Mouse (Mus musculus) CH12.LX (cell line): Measurements from ENCODE around the gene Yipf1. TPM values are rescaled to one million over a fixed set of nuclear protein-coding genes. Genes with fewer than 3 reads are reported as not detected.
A peak's percentile ranks its signal among the peaks of the same experiment; 100 is the strongest.

ENCODE experiments used
- DNase-seq: peaks from one replicate; pipeline ENCODE4 v3.0.0-alpha.2; 2013; ENCODE audit errors: extremely low read depth
- H3K27ac ChIP-seq: 2 replicates; pipeline ENCODE4 v1.5.1; 2012; ENCODE audit warnings: low read depth, mild to moderate bottlenecking, control low read depth, moderate library complexity; ENCODE audit not compliant: insufficient read depth
- H3K27me3 ChIP-seq: replicated peaks from 2 replicates; pipeline ENCODE3; 2012; ENCODE audit warnings: inconsistent platforms
- H3K36me3 ChIP-seq, 2 experiments: replicated peaks in 1 of 2; 2 replicates each; pipeline versions ENCODE3 to v1.6.1; 2012; ENCODE audit warnings: inconsistent platforms in 1 of 2, low read length in 1 of 2, mild to moderate bottlenecking in 1 of 2, mixed read lengths in 1 of 2, moderate library complexity in 1 of 2; ENCODE audit not compliant: control insufficient read depth in 1 of 2, insufficient read depth in 1 of 2
- H3K4me1 ChIP-seq, 2 experiments: 2 replicates each; pipeline ENCODE4 v1.6.1; 2012; ENCODE audit warnings: inconsistent platforms in 1 of 2, moderate library complexity in 1 of 2; ENCODE audit not compliant: insufficient read depth in 2 of 2, control insufficient read depth in 1 of 2
- H3K4me2 ChIP-seq: 2 replicates; pipeline ENCODE4 v1.6.1; 2012; ENCODE audit warnings: low read depth, mild to moderate bottlenecking, control low read depth; ENCODE audit not compliant: poor library complexity, insufficient read depth, severe bottlenecking
- H3K4me3 ChIP-seq, 3 experiments: fragments of 150-350 bp in 1 of 3; sonication (generic) in 1 of 3; replicated peaks in 1 of 3; 2 replicates each; pipeline versions ENCODE3 to v1.5.1; 2011 to 2012; ENCODE audit warnings: low read depth in 2 of 3, low read length in 2 of 3, mild to moderate bottlenecking in 2 of 3, moderate library complexity in 2 of 3, control low read depth in 1 of 3, improper control_type of control experiment in 1 of 3, inconsistent platforms in 1 of 3, mixed read lengths in 1 of 3; ENCODE audit not compliant: poor library complexity in 1 of 3
- H3K79me2 ChIP-seq: replicated peaks from 2 replicates; pipeline ENCODE4 v1.6.1; 2012; ENCODE audit warnings: mild to moderate bottlenecking, moderate library complexity; ENCODE audit not compliant: control insufficient read depth, poor library complexity, insufficient read depth, severe bottlenecking; ENCODE audit errors: extremely low read depth
- H3K9ac ChIP-seq: 2 replicates; pipeline ENCODE4 v1.6.1; 2012; ENCODE audit warnings: low read depth, mild to moderate bottlenecking, control low read depth, moderate library complexity; ENCODE audit not compliant: insufficient read depth
- H3K9me3 ChIP-seq: replicated peaks from 2 replicates; pipeline ENCODE3; 2012; ENCODE audit warnings: low read length, inconsistent platforms, mixed read lengths
- BHLHE40 ChIP-seq: IDR thresholded peaks from 2 replicates; pipeline ENCODE4 v1.6.1; 2011; ENCODE audit warnings: mild to moderate bottlenecking, low read depth, low read length, improper control_type of control experiment
- CHD1 ChIP-seq: IDR thresholded peaks from 2 replicates; pipeline ENCODE4 v1.6.1; 2012; ENCODE audit warnings: low read depth, low read length, improper control_type of control experiment, inconsistent platforms
- CHD2 ChIP-seq: IDR thresholded peaks from 2 replicates; pipeline ENCODE4 v1.6.1; 2011; ENCODE audit warnings: low read length, improper control_type of control experiment
- CTCF ChIP-seq, 2 experiments: IDR thresholded peaks in 1 of 2; conservative IDR thresholded peaks in 1 of 2; 2 replicates each; pipeline ENCODE4 v1.5.1; 2011 to 2012; ENCODE audit warnings: low read depth in 2 of 2, low read length in 2 of 2, improper control_type of control experiment in 1 of 2, inconsistent platforms in 1 of 2, mild to moderate bottlenecking in 1 of 2, moderate library complexity in 1 of 2
- E2F4 ChIP-seq: IDR thresholded peaks from 2 replicates; pipeline ENCODE4 v1.6.1; 2011; ENCODE audit warnings: low read depth, low read length, improper control_type of control experiment; ENCODE audit not compliant: insufficient replicate concordance
- ELF1 ChIP-seq: IDR thresholded peaks from 2 replicates; pipeline ENCODE4 v1.6.1; 2014; ENCODE audit warnings: low read depth, mild to moderate bottlenecking, inconsistent platforms, low read length, improper control_type of control experiment
- EP300 ChIP-seq: IDR thresholded peaks from 2 replicates; pipeline ENCODE4 v1.6.1; 2011; ENCODE audit warnings: low read length, improper control_type of control experiment
- GABPA ChIP-seq: IDR thresholded peaks from 2 replicates; pipeline ENCODE4 v1.6.1; 2012; ENCODE audit warnings: low read depth, low read length, improper control_type of control experiment, inconsistent platforms; ENCODE audit not compliant: insufficient replicate concordance
- HCFC1 ChIP-seq: IDR thresholded peaks from 2 replicates; pipeline ENCODE4 v1.6.1; 2012; ENCODE audit warnings: low read depth, mild to moderate bottlenecking, inconsistent platforms, low read length, improper control_type of control experiment
- JUN ChIP-seq: IDR thresholded peaks from 2 replicates; pipeline ENCODE4 v1.6.1; 2011; ENCODE audit warnings: low read depth, mild to moderate bottlenecking, low read length, improper control_type of control experiment, moderate library complexity; ENCODE audit not compliant: insufficient read depth
- JUND ChIP-seq: conservative IDR thresholded peaks from 2 replicates; pipeline ENCODE4 v1.6.1; 2011; ENCODE audit warnings: low read depth, low read length, improper control_type of control experiment
- KAT2A ChIP-seq: IDR thresholded peaks from 2 replicates; pipeline ENCODE4 v1.6.1; 2012; ENCODE audit warnings: low read length, improper control_type of control experiment, inconsistent platforms; ENCODE audit not compliant: insufficient replicate concordance
- MAFK ChIP-seq: IDR thresholded peaks from 2 replicates; pipeline ENCODE4 v1.6.1; 2011; ENCODE audit warnings: low read length, improper control_type of control experiment; ENCODE audit not compliant: insufficient replicate concordance
- MAX ChIP-seq: IDR thresholded peaks from 2 replicates; pipeline ENCODE4 v1.6.1; 2011; ENCODE audit warnings: low read length, improper control_type of control experiment
- MAZ ChIP-seq: IDR thresholded peaks from 2 replicates; pipeline ENCODE4 v1.6.1; 2012; ENCODE audit warnings: low read depth, mild to moderate bottlenecking, inconsistent platforms, low read length, improper control_type of control experiment, moderate library complexity
- MEF2A ChIP-seq: IDR thresholded peaks from 2 replicates; pipeline ENCODE4 v1.6.1; 2014; ENCODE audit warnings: low read depth, mild to moderate bottlenecking, inconsistent platforms, low read length, improper control_type of control experiment, borderline replicate concordance
- MXI1 ChIP-seq: IDR thresholded peaks from 2 replicates; pipeline ENCODE4 v1.6.1; 2011; ENCODE audit warnings: mild to moderate bottlenecking, low read depth, low read length, improper control_type of control experiment
- MYC ChIP-seq: IDR thresholded peaks from 2 replicates; pipeline ENCODE4 v1.6.1; 2011; ENCODE audit warnings: low read depth, mild to moderate bottlenecking, improper control_type of control experiment, low read length
- NELFE ChIP-seq: IDR thresholded peaks from 2 replicates; pipeline ENCODE4 v1.6.1; 2011; ENCODE audit warnings: low read depth, low read length, improper control_type of control experiment
- NRF1 ChIP-seq: IDR thresholded peaks from 2 replicates; pipeline ENCODE4 v1.6.1; 2014; ENCODE audit warnings: low read depth, mild to moderate bottlenecking, inconsistent platforms, low read length, improper control_type of control experiment, moderate library complexity
- POLR2A ChIP-seq: IDR thresholded peaks from 2 replicates; pipeline ENCODE4 v1.6.1; 2011; ENCODE audit warnings: low read depth, mild to moderate bottlenecking, improper control_type of control experiment, low read length
- RCOR1 ChIP-seq: conservative IDR thresholded peaks from 2 replicates; pipeline ENCODE4 v1.6.1; 2012; ENCODE audit warnings: low read depth, mild to moderate bottlenecking, inconsistent platforms, low read length, improper control_type of control experiment
- SIN3A ChIP-seq: IDR thresholded peaks from 2 replicates; pipeline ENCODE4 v1.6.1; 2012; ENCODE audit warnings: low read length, improper control_type of control experiment, inconsistent platforms
- TBP ChIP-seq: conservative IDR thresholded peaks from 2 replicates; pipeline ENCODE4 v1.6.1; 2011; ENCODE audit warnings: low read depth, low read length, improper control_type of control experiment
- TCF12 ChIP-seq: IDR thresholded peaks from 2 replicates; pipeline ENCODE4 v1.6.1; 2014; ENCODE audit warnings: low read depth, mild to moderate bottlenecking, inconsistent platforms, low read length, improper control_type of control experiment
- USF1 ChIP-seq: IDR thresholded peaks from 2 replicates; pipeline ENCODE4 v1.6.1; 2014; ENCODE audit warnings: low read depth, mild to moderate bottlenecking, inconsistent platforms, low read length, improper control_type of control experiment
- USF2 ChIP-seq: conservative IDR thresholded peaks from 2 replicates; pipeline ENCODE4 v1.6.1; 2011; ENCODE audit warnings: low read depth, low read length, improper control_type of control experiment
- ZC3H11A ChIP-seq: IDR thresholded peaks from 2 replicates; pipeline ENCODE4 v1.6.1; 2012; ENCODE audit warnings: low read depth, mild to moderate bottlenecking, inconsistent platforms, low read length, improper control_type of control experiment
- ZKSCAN1 ChIP-seq: IDR thresholded peaks from 2 replicates; pipeline ENCODE4 v1.6.1; 2012; ENCODE audit warnings: low read depth, inconsistent platforms, low read length, improper control_type of control experiment, borderline replicate concordance
- ZMIZ1 ChIP-seq: IDR thresholded peaks from 2 replicates; pipeline ENCODE4 v1.6.1; 2012; ENCODE audit warnings: low read depth, mild to moderate bottlenecking, inconsistent platforms, low read length, improper control_type of control experiment
- ZNF384 ChIP-seq: IDR thresholded peaks from 2 replicates; pipeline ENCODE4 v1.6.1; 2012; ENCODE audit warnings: low read depth, low read length, improper control_type of control experiment, inconsistent platforms
- dilution Hi-C: fragments of 300-500 bp; cut with MboI; formaldehyde crosslinking; loops from 2 replicates; pipeline ENCODE4 v1.14.3; 2020; ENCODE audit warnings: low sequenced_read_pairs; ENCODE audit not compliant: extremely low pct_unique_long_range_greater_than_20kb, extremely low pct_ligation_motif_present
- in situ Hi-C: fragments of 300-500 bp; cut with MboI; formaldehyde crosslinking; loops from 3 replicates; pipeline ENCODE4 v1.14.3; 2019; ENCODE audit warnings: low sequenced_read_pairs, low pct_ligation_motif_present, low pct_unique_long_range_greater_than_20kb, mixed read lengths
- polyA plus RNA-seq: library from polyadenylated mRNA; unstranded; fragments of >175 nt; gene quantifications from 2 replicates; pipeline ENCODE4 v1.2.1, GENCODE M21; 2012; ENCODE audit warnings: low read depth; ENCODE audit not compliant: insufficient read length
- total RNA-seq, 2 experiments: library from RNA; depleted of rRNA; stranded (reverse); fragments of 300-350 nt in 1 of 2; fragments of >200 nt in 1 of 2; gene quantifications; 2 replicates each; pipeline ENCODE4 v1.2.3; 2012 to 2014

Gene Yipf1
- total and polyA plus RNA-seq, 3 experiments, result 47.2 to 60.5 (median 52.8) TPM

DNA sequence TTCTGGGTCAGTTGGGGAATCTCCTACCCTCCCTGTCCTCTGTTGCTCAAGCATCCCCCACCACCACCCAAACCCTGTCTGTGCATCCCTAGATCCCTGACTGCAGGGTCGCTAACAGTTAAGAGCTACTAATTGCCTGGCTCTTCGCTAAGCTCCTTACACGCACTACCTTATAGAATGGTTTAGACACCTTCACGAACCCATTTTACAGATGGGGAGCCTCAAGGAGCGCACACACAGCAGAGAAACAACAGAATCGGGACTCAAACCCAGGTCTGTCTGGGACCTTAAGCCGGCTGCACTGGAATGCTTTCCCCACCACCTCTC lies 279 bp downstream of the Yipf1 start:
- Histone ChIP-seq H3K9ac (peak overlapping the region; percentile 35), H3K4me2 (peak overlapping the region; percentile 30), H3K79me2 (no peaks in the 10 kb centered on the region), H3K27ac (no peak overlapping the region), H3K36me3 (peaks cover 23 to 38% of the 10 kb centered on the region in 2 experiments), H3K9me3 (peaks cover 5% of the 10 kb centered on the region), H3K4me3 (peak overlapping the region; percentile 69 to 82 (median 80)), H3K4me1 (peaks cover 0 to 22% of the 10 kb centered on the region in 2 experiments; a peak in 2 of 4 replicates), H3K27me3 (no peaks in the 10 kb centered on the region)
- dilution Hi-C loops, result no loop called here
- in situ Hi-C loops, result no loop called here
- no peak for TF ChIP-seq MAFK
- no peak for TF ChIP-seq MYC
- TF ChIP-seq ZNF384, result no peak
- peak; percentile 40; the same call in 1 of the 2 replicates for TF ChIP-seq CHD2
- peak; percentile 63; the same call in 1 of the 2 replicates for TF ChIP-seq MXI1
- no peak for TF ChIP-seq GABPA
- TF ChIP-seq MEF2A, result no peak
- no peak for TF ChIP-seq NELFE
- no peak for TF ChIP-seq ZC3H11A
- TF ChIP-seq KAT2A, result no peak
- no peak for TF ChIP-seq E2F4
- TF ChIP-seq HCFC1, result no peak
- no peak for TF ChIP-seq ELF1
- TF ChIP-seq CTCF (conservative IDR thresholded peaks at IDR 0.05 in 1 of 2, IDR thresholded peaks at IDR 0.05 in 1 of 2; ENCODE audit: low read depth in 2 of 2, low read length in 2 of 2), result no peak
- no peak for TF ChIP-seq USF1
- TF ChIP-seq BHLHE40, result no peak
- TF ChIP-seq POLR2A, result peak; percentile 4; the same call in 1 of the 2 replicates
- no peak for TF ChIP-seq MAZ
- TF ChIP-seq USF2, result no peak
- TF ChIP-seq NRF1, result 0 out of 2 replicates have a peak, but pooled peaks have one; percentile 20
- no peak for TF ChIP-seq TCF12
- no peak for TF ChIP-seq MAX
- TF ChIP-seq ZKSCAN1, result no peak
- no peak for TF ChIP-seq CHD1
- TF ChIP-seq RCOR1, result 0 out of 2 replicates have a peak, but pooled peaks have one; percentile 34
- TF ChIP-seq TBP, result no peak; the same call in 1 of the 2 replicates
- no peak for TF ChIP-seq EP300
- no peak for TF ChIP-seq JUN
- TF ChIP-seq JUND, result no peak
- TF ChIP-seq ZMIZ1, result peak; percentile 88
- peak; percentile 81; the same call in 1 of the 2 replicates for TF ChIP-seq SIN3A
- DNase-seq, result no peak
